Mouse (Mus musculus) myocyte (in vitro differentiated cells): ENCODE results near the gene Uba2.

ENCODE experiments used
- CEBPB ChIP-seq: IDR thresholded peaks from 2 replicates; pipeline ENCODE4 v1.6.1; 2011; ENCODE audit warnings: mild to moderate bottlenecking, moderate library complexity; ENCODE audit not compliant: poor library complexity, insufficient read depth, severe bottlenecking
- MAX ChIP-seq: IDR thresholded peaks from one replicate; pipeline ENCODE4 v1.6.1; 2011; ENCODE audit warnings: low read depth, mild to moderate bottlenecking, control low read depth
- MYOD1 ChIP-seq, 3 experiments: IDR thresholded peaks; one replicate each; pipeline ENCODE4 v1.6.1; 2011; ENCODE audit warnings: control low read depth in 2 of 3, low read depth in 2 of 3, mild to moderate bottlenecking in 2 of 3, moderate library complexity in 1 of 3; ENCODE audit not compliant: insufficient read length in 2 of 3, control insufficient read depth in 1 of 3
- MYOG ChIP-seq, 3 experiments: IDR thresholded peaks; one replicate each; pipeline ENCODE4 v1.6.1; 2011; ENCODE audit warnings: control low read depth in 2 of 3, low read depth in 2 of 3, mild to moderate bottlenecking in 2 of 3; ENCODE audit not compliant: insufficient read length in 2 of 3, control insufficient read depth in 1 of 3, insufficient read depth in 1 of 3
- POLR2A ChIP-seq: IDR thresholded peaks from one replicate; pipeline ENCODE4 v1.6.1; 2011; ENCODE audit warnings: low read depth, mild to moderate bottlenecking, control low read depth, moderate library complexity; ENCODE audit not compliant: insufficient read length
- POLR2AphosphoS2 ChIP-seq: IDR thresholded peaks from one replicate; pipeline ENCODE4 v1.6.1; 2011; ENCODE audit warnings: low read depth, control low read depth; ENCODE audit not compliant: insufficient read length
- SRF ChIP-seq: IDR thresholded peaks from one replicate; pipeline ENCODE4 v1.6.1; 2011; ENCODE audit warnings: low read depth; ENCODE audit not compliant: control insufficient read depth, insufficient read length
- TCF3 ChIP-seq: IDR thresholded peaks from one replicate; pipeline ENCODE4 v1.6.1; 2011; ENCODE audit warnings: low read depth, control low read depth; ENCODE audit not compliant: insufficient read length
- USF1 ChIP-seq: IDR thresholded peaks from one replicate; pipeline ENCODE4 v1.6.1; 2011; ENCODE audit warnings: low read depth, mild to moderate bottlenecking, control low read depth, moderate library complexity

- no peak for TF ChIP-seq USF1
- no peak for TF ChIP-seq POLR2A
- TF ChIP-seq SRF = no peak
- TF ChIP-seq TCF3 = no peak
- no peak for TF ChIP-seq CEBPB
- TF ChIP-seq POLR2AphosphoS2 = no peak
- TF ChIP-seq MAX = no peak
- no peak for TF ChIP-seq MYOG (IDR thresholded peaks at IDR 0.05; ENCODE audit: control insufficient read depth in 1 of 3, insufficient read depth in 1 of 3, insufficient read length in 2 of 3, low read depth in 2 of 3)
- no peak for TF ChIP-seq MYOD1 (IDR thresholded peaks at IDR 0.05; ENCODE audit: control insufficient read depth in 1 of 3, insufficient read length in 2 of 3, low read depth in 2 of 3)
Observed at GRCm38 (mm10) chr7:34183794-34184193, 14.4 kb upstream of the Uba2 start.
